Mouse (Mus musculus) hindbrain, embryonic 11.5 days (tissue): Measurements from ENCODE around the gene Ahdc1. TPM values are rescaled to one million over a fixed set of nuclear protein-coding genes. Genes with fewer than 3 reads are reported as not detected.

ENCODE experiments used
- ATAC-seq: fragments of 200-750 bp; cut with Nextera tagmentation; 2 replicates; pipeline ENCODE4 v1.8.0; 2017; ENCODE audit warnings: mild to moderate bottlenecking, moderate TSS enrichment, moderate library complexity; ENCODE audit not compliant: low FRiP score
- DNase-seq: peaks from one replicate; pipeline ENCODE4 v3.0.0-alpha.2; 2015; ENCODE audit warnings: low spot score
- H3K27ac ChIP-seq: fragments of 300-500 bp; sonication (generic); 2 replicates; pipeline ENCODE4 v1.5.1; 2014; ENCODE audit warnings: mild to moderate bottlenecking, low read depth, low read length
- H3K27me3 ChIP-seq: fragments of 300-500 bp; sonication (generic); 2 replicates; pipeline ENCODE4 v1.6.1; 2014; ENCODE audit warnings: mild to moderate bottlenecking, low read length, moderate library complexity, mixed read lengths; ENCODE audit not compliant: control insufficient read depth, insufficient read depth
- H3K36me3 ChIP-seq: fragments of 300-500 bp; sonication (generic); 2 replicates; pipeline ENCODE4 v1.6.1; 2014; ENCODE audit warnings: mild to moderate bottlenecking, low read length, moderate library complexity, mixed read lengths; ENCODE audit not compliant: control insufficient read depth, insufficient read depth
- H3K4me1 ChIP-seq: fragments of 300-500 bp; sonication (generic); replicated peaks from 2 replicates; pipeline ENCODE4 v1.6.1; 2014; ENCODE audit warnings: low read length, mixed read lengths; ENCODE audit not compliant: control insufficient read depth, insufficient read depth
- H3K4me2 ChIP-seq: fragments of 300-500 bp; sonication (generic); replicated peaks from 2 replicates; pipeline ENCODE4 v1.6.1; 2014; ENCODE audit warnings: mild to moderate bottlenecking, low read depth, low read length
- H3K4me3 ChIP-seq: fragments of 300-500 bp; sonication (generic); 2 replicates; pipeline ENCODE4 v1.5.1; 2014; ENCODE audit warnings: low read depth, low read length
- H3K9ac ChIP-seq: fragments of 300-500 bp; sonication (generic); 2 replicates; pipeline ENCODE4 v1.6.1; 2014; ENCODE audit warnings: low read depth, low read length
- H3K9me3 ChIP-seq: fragments of 300-500 bp; sonication (generic); 2 replicates; pipeline ENCODE4 v1.6.1; 2016; ENCODE audit warnings: low read length; ENCODE audit not compliant: control insufficient read depth
- WGBS: fragments of 180-500 bp; shearing (Covaris S2); extraction: QIAGEN DNeasy Blood & Tissue Kit; methylation state at CpG from one replicate; pipeline ENCODE4 v1.1.7; 2014; 5-methylcytosine and 5-hydroxymethylcytosine counted together
- polyA plus RNA-seq: library from polyadenylated mRNA; unstranded; fragments of >200 nt; fragmentation: Nextera tagmentation; extraction: Ambion mirVana; gene quantifications from 2 replicates; pipeline ENCODE4 v1.2.1, GENCODE M21; 2014

Ahdc1 gene
- polyA plus RNA-seq, 1 experiment from 2014 or later, result 9.0 TPM

DNA sequence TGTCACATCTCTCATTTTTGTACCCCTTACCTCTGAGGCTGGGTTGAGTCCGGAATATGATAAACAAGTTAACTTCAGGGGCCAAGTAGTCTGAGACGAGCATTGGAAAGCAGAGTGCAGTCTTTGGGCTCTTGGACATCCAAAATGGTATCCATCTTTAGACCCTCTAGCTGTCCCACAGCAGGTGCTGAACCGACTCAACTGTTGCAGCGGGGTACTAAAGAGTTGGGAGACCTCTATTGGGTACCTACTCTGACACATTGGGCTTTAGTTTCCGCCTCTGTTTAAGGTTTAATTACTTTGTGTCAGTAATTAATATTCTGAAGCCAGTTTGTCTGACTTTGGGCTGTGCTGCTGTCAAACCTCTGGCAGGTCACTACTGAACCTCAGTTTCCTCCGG, 26.7 kb downstream of the Ahdc1 start:
- no peaks in the 10 kb centered on the region for H3K36me3 ChIP-seq
- H3K9ac ChIP-seq, result no peak overlapping the region
- peaks cover 31% of the 10 kb centered on the region for H3K4me1 ChIP-seq
- no peak overlapping the region for H3K27ac ChIP-seq
- no peak overlapping the region for H3K4me3 ChIP-seq
- no peak for DNase-seq
- peaks cover 25% of the 10 kb centered on the region for H3K27me3 ChIP-seq
- H3K9me3 ChIP-seq, result no peaks in the 10 kb centered on the region
- peak overlapping the region; percentile 100 for H3K4me2 ChIP-seq
- no peak for ATAC-seq
- WGBS, result 23% methylated on average over 6 of the region's 6 CpGs

DNA sequence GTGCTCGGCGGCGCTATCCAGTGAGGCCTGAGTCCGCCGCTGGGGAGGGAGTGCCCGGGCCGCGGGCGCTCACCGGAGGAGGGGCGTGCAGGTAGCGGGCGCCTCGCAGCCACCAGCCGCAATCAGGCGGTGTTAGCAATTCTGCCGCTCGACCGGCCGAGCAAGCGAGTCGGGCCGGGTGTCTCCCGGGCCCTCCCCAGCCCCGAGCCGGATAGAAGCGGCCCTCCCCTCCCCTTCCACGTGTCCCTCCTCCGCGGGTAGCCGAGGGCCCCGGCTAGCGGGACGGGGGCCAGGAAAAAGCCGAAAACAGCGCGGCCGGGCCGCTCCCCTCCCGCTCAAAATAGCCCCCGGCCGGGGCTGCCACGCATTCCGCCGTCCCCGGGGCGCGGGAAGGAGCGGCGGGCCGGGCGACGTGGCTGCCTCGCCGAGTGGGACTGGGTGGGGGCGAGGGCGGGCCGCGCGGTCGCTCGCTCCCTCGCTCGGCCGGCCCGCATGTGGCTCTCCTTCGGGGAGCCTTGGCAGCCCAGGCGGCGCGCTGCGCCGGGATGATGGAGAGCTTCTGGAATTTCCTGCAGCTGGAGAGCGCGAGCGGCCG, 27.6 kb downstream of the Ahdc1 start:
- Histone ChIP-seq H3K4me1 (peaks cover 39% of the 10 kb centered on the region), H3K36me3 (no peaks in the 10 kb centered on the region), H3K4me3 (peak overlapping the region; percentile 52), H3K4me2 (peak overlapping the region; percentile 100), H3K9me3 (no peaks in the 10 kb centered on the region), H3K27ac (peak overlapping the region; percentile 78), H3K27me3 (peaks cover 25% of the 10 kb centered on the region), H3K9ac (peak overlapping the region; percentile 76)
- ATAC-seq, result peak; percentile 41; the same call in 1 of the 2 replicates
- peak; percentile 76 for DNase-seq
- under 1% methylated on average over 38 of the region's 76 CpGs for WGBS

DNA sequence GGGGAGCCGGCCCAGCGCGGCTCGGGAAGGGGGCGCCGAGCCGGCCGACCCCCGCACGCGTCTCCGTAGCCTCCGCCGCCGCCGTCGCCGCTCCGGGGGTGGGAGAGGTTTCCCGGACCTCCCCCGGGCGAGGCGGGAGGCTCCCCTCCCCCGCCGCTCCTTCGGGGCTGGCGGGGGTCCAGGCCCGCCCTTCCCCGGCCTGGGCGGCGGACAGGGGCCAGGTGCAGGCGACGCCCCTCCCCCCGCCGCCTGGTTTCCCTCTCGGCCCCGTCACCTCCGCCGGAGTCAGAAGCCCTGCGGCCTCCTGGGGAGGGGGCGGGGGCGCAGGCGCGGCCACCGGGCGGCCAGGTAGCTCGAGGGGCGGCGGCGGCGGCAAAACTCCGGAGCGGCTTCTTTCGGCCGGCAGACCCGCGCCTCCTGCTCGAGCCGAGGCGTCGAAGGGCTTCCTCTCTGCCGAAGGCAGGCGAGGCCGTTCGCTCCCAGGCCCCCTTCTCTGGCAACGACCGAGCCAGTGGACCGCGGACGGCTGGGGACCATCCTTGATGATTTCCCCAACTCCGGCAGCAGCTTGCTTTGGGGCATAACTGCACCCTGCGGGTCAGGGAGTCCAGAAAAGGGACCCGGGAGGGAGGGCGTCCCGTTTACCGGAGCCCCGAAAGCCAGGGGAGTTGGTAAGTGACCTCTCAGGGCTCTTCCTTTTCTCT, 28.2 kb downstream of the Ahdc1 start:
- peaks cover 25% of the 10 kb centered on the region for H3K27me3 ChIP-seq
- peak overlapping the region; percentile 76 for H3K9ac ChIP-seq
- peaks cover 44% of the 10 kb centered on the region for H3K4me1 ChIP-seq
- no peaks in the 10 kb centered on the region for H3K36me3 ChIP-seq
- H3K27ac ChIP-seq, result peak overlapping the region; percentile 78
- H3K4me2 ChIP-seq, result peak overlapping the region; percentile 100
- H3K4me3 ChIP-seq, result peak overlapping the region; percentile 52
- DNase-seq (peak; percentile 71), ATAC-seq (no peak)
- no peaks in the 10 kb centered on the region for H3K9me3 ChIP-seq
- under 1% methylated on average over 44 of the region's 77 CpGs for WGBS

DNA sequence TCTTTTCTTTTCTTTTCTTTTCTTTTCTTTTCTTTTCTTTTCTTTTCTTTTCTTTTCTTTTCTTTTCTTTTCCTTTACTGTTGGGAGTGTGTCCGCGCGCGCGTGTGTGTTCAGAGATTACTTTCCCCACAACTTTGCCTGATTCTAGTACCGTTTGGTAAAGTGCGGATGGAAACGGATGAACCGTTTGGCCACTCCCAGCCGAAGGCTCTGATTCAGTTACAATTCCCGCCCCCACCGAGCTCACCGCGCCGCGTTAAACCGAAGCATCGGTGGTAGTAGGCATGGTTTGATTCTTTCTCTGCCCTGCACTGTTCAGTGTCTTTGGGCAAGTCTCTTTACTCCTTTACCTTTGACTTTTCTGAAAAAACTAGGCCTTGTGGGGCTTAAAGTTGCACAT, 28.8 kb downstream of the Ahdc1 start:
- Histone ChIP-seq H3K4me3 (peak overlapping the region; percentile 52), H3K36me3 (no peaks in the 10 kb centered on the region), H3K4me2 (peak overlapping the region; percentile 100), H3K27me3 (peaks cover 25% of the 10 kb centered on the region), H3K9me3 (no peaks in the 10 kb centered on the region), H3K4me1 (peaks cover 50% of the 10 kb centered on the region), H3K9ac (no peak overlapping the region), H3K27ac (0 out of 2 replicates have a peak overlapping the region, but pooled peaks have one; percentile 39)
- 2% methylated on average over 18 of the region's 18 CpGs for WGBS
- DNase-seq (no peak), ATAC-seq (no peak)

DNA sequence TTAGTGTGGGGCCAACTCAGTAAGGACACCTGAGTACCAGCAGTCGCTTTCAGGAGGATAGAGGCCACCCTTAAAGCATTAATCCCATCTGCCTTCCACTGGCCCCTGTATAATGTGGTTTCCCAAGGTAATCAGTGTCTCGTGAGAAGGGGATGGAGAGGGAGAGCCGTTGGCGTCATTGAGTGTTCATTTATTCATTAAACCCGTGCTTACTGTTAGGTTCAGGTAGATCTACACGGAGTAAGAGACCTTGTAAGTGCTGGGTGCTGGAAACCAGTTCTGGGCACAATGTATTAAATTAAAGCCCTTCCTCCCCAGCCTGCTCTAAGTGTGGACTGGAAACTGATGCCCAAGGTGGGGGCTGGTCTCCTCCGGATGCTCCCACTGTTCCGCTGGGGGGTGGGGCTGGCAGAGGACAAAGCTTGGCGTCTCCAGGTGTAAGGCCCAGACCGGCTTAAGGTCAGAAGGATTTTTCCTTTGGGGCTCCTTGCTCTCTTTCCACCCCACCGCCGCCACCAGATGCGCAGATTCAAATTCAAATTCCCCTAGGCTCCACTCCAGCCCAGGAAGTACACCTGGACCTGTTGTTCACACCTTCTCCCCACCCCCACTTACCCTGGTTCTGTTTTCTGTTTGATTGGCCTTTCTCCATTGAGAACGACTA, 29.3 kb downstream of the Ahdc1 start:
- Histone ChIP-seq H3K4me2 (peak overlapping the region; percentile 20), H3K36me3 (no peaks in the 10 kb centered on the region), H3K9me3 (no peaks in the 10 kb centered on the region), H3K27me3 (peaks cover 25% of the 10 kb centered on the region), H3K27ac (0 out of 2 replicates have a peak overlapping the region, but pooled peaks have one; percentile 39), H3K9ac (no peak overlapping the region), H3K4me1 (peaks cover 54% of the 10 kb centered on the region), H3K4me3 (peak overlapping the region; percentile 18; the same call in 1 of the 2 replicates)
- ATAC-seq (no peak), DNase-seq (no peak)
- WGBS, result 25% methylated on average over 14 of the region's 14 CpGs

DNA sequence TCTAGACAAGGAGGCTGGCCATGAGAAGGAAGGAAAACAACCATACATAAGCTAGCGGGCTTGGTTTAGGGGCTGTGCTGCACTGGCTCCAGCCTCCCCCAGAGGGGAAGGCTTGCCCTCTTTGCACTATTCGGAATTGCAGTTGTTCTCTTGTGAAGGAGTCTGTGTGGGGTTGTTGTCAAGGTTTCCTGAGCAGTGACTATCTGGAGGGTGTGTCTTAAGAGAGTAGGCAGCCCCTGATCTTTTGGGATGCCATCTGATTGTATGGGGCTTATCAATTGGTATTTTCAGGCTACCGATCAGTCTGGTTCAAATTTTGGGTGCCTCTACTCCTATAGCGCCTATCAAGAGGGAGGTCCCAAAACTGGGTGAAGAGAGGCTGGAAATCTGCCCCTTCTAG, 31.2 kb downstream of the Ahdc1 start:
- Histone ChIP-seq H3K27me3 (peaks cover 19% of the 10 kb centered on the region), H3K9me3 (no peaks in the 10 kb centered on the region), H3K4me2 (peak overlapping the region; percentile 42), H3K36me3 (no peaks in the 10 kb centered on the region), H3K9ac (peak overlapping the region; percentile 19; the same call in 1 of the 2 replicates), H3K4me1 (peaks cover 71% of the 10 kb centered on the region), H3K27ac (peak overlapping the region; percentile 86), H3K4me3 (no peak overlapping the region)
- WGBS, result 11% methylated on average over 4 of the region's 4 CpGs
- ATAC-seq (no peak), DNase-seq (no peak)

GRCm38 (mm10) chr4:133042651-133043635, 31.9 kb downstream of the Ahdc1 start:
- Histone ChIP-seq H3K27ac (peak overlapping the region; percentile 86), H3K36me3 (no peaks in the 10 kb centered on the region), H3K9me3 (no peaks in the 10 kb centered on the region), H3K27me3 (peaks cover 12% of the 10 kb centered on the region), H3K4me3 (peak overlapping the region; percentile 4; the same call in 1 of the 2 replicates), H3K9ac (peak overlapping the region; percentile 50), H3K4me2 (peak overlapping the region; percentile 42), H3K4me1 (peaks cover 76% of the 10 kb centered on the region)
- 2% methylated on average over 28 of the region's 28 CpGs for WGBS
- peak; percentile 47 for ATAC-seq
- DNase-seq, result peak; percentile 75
